Mouse (Mus musculus): Measurements from ENCODE around the gene Pitpnc1.
A peak's percentile ranks its signal among the peaks of the same experiment; 100 is the strongest.

Pitpnc1 gene

DNA sequence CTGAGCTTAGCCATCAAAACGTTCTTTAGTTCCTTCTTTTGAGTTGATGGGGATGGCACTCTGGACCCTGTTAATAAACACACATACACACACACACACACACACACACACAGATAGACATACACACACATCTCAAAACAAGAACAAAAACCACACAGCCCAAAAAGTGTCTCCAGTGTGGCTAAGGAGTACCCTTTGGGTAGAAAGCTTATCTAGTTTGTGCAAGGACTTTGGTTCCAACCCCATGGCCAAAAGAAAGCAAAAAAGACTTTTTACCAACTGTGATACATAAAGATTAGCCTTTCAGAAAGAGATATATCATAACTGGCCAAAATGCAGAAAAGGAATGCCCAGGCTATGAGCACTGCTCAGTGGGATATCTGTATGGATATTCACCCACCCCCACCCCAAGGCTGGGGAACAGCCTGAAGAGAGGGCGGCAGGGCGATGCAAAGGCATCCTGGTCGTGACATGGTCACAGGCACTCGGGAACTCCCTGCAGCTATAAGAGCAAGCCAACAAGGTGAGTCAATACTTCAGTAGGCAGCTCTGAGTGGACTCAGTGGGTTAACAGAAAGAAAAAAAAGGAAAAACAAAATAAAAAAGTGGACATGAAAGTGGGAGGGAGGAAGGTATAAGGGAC is 60.3 kb downstream of the Pitpnc1 start:
- no peak for DNase-seq (ENCODE audit: extremely low read depth, low read depth, low spot score)

DNA sequence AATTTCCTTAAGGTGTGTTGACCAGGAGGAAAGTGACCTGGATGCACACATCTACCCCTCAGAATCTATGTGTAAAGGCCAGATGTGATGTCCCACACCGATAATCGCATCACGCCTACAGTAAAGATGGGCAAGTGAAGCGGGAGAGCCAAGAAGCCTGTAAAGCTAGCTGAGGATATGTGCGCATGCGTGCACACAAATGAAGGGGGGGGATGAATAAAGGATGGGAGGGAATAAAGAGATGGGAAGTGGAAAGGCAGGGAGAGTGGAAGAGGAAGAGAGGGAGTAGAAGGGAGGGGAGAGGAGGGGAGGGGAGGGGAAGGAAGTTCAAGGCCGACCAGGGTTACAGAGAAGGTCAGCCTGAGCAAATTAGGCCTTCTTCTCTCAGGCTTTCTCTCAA is 61.6 kb downstream of the Pitpnc1 start:
- DNase-seq (ENCODE audit: extremely low read depth, low read depth, low spot score) = no peak

DNA sequence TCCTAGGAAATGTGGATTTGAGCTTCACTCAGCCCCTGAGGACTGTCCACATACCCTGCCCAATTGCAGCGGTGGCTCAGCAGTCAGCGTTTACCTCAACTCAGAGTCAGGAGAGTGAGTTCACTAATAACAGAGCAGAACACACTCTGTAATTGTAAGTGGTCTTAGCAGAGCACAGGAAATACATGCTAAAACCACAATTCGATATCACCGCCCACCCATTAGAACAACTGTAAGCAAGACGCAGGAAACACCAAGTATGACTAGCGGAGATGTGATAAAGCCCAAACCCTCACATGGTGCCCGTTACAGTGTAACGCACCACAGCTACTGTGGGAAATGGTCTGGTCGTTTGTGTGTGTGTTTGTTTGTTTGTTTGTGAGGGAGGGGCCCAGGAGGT is 62.8 kb downstream of the Pitpnc1 start:
- DNase-seq (ENCODE audit: extremely low read depth, low read depth, low spot score) = no peak

DNA sequence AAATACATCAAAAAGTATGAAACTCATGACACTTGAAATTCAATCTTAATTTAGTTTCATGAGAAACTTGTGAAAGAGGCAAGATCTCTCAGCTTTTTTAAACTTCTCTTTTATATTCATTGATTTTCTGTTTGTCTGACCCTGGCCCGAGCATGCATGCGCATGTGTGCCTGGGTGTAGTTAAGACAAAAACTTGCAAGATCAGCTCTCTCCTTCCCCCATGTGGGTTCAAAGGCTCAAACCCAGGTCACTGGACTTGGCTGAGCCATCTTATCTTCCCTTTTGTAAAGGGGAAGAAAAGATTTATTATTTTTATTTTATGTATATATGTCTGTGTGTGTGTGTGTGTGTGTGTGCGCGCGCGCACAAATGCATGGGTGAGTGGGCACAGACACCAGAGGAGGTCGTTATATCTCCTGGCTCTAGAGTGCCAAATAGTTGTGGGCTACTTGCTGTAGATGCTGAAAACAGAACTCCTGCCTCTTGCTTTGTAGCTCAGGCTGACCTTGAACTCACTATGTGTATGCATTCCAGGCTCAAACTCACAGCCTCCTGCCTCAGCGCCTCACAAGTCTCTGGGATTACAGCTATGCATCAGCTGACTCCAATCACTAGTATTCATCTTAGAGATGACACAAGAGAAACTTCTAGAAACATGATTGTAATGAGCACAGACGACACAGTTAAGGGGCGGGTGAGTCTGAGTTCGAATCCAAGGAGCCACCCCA is 64.7 kb downstream of the Pitpnc1 start:
- DNase-seq (ENCODE audit: extremely low read depth, low read depth, low spot score) = no peak

DNA sequence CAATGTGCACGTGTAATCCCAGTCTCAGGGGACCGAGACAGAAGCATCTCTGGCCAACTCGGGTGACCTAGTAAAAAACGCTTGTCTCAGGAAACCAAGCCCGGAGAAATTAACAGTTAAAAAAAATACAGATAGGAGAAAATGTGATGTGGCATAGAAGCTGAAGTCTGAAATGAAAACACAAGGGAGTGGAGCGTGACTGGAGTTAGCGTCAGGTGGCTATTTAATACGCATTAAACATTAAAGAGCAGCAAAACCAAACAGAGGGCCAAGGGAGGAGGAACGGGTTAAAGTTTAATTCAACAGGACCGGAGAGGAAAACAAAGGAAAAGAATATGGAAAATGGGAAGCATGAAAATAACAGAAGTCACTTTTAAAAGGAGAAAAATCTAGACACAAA is 67.2 kb downstream of the Pitpnc1 start:
- no peak for DNase-seq (ENCODE audit: extremely low read depth, low read depth, low spot score)

DNA sequence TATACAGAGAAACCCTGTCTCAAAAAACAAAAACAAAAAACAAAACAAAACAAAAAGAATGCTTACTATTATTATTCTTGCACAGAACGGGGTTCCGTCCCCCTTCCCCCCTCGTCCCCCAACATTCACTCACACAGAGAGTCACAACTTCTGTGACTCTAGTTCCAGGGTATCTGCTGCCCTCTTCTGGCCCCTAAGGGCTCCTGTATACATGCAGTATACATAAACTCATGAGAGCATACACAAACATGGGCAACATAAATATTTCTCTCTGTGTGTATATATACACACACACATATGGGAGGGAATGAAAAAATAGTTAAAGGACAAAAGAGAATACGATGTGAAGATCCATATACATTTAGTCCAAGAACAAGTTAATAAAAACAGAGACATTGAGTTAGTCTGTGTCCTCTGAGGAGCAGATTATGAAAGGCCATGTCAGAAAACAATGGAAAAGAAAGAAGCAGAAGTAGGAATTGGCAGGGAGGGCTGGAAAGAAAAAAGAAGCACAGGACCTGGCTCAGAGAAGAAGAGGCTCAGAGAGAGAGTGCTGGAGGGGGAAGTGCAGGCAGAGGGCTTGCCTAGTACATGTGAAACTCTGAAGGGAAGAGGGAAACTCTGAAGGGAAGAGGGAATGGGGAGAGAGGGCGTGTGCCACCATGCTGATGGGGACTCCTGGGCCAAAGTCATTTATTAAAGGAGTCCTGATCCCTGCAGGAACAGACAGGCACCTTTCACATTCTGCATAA is 68.5 kb downstream of the Pitpnc1 start:
- DNase-seq (ENCODE audit: extremely low read depth, low read depth, low spot score) = no peak

DNA sequence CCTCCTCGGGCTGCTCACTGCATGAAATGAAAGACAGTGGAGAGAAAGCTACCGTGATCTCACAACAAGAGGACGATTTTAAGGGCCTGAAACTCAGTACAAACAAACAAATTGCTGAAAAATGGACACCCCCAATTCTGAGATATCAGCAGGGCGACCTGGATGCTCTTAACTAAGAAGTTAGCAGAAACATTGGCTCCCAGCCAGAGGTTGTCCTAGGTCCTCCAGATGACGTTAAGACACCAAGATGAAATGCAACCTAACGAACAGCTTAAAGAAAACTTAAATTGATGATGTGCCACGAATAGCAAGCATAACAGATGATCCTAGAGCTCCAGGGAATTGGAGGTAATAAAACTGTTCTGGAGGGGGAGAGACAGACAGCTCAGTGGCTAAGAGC is 69.7 kb downstream of the Pitpnc1 start:
- no peak for DNase-seq (ENCODE audit: extremely low read depth, low read depth, low spot score)

DNA sequence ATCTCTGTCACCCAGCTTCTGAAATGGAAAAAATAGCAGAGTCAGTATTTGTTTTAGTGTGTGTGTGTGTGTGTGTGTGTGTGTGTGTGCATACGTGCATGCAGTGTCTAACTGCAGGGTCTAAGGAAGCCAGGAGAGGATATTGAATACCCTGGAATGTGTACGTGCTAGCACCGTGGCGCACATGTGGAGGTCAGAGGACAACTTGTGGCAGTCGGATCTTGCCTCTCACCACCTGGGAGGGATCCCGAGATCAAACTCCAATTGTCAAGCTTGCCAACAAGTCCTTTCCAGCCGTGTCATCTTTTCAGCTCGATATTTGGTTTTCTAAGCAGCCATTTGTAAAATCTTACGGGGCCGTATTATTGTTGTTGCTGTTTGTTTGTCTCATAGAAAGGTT is 70.5 kb downstream of the Pitpnc1 start:
- no peak for DNase-seq (ENCODE audit: extremely low read depth, low read depth, low spot score)

DNA sequence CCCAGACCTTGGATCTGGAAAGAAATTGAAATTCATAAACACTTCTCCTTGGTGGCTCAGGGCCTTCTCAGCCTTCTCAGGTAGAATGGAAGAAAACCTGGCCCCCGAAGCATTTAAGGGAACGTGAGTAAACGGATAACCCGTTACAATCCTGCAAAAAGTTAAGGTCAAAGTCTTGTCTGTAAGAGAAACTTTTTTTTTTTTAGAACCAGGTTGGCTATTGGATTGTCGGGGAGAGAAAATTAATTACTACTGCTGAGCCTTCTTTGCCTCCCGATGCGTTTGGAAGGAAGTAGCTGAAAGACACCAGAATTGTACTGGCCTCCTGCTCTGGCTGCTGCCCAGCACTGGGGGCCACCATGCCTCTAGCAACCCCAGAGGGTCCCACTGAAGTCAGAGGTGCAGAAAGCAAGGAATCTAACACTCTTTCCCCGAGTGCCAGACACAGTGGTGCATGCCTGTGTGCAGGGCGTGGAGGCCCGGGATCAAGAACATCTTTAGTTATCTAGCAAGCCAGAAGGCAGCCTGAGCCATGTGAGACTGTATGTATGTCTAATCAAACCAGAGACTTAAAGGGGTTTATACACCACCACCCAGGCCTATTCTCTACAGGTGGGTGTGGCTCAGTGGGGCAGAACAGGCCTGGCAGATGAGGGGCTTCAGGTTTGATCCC is 73.0 kb downstream of the Pitpnc1 start:
- no peak for DNase-seq (ENCODE audit: extremely low read depth, low read depth, low spot score)

DNA sequence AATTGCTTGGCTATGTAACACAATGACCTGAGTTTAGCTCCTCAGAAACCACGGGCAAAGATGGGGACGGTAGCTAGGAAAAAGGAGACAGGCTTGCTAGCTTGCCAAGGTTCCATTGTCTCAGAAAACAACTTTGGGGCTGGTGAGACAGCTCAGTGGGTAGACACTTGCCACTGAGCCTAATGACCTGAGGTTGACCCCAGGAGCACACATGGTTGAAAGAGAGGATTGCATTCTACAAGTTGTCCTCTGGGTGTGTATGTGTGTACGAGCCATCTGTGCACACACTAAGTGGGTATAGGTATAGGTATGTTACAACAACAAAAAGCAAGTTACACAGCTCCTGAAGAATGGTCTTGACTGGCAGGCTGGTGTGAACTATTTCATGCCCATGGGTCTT is 76.3 kb downstream of the Pitpnc1 start:
- DNase-seq (ENCODE audit: extremely low read depth, low read depth, low spot score) = no peak

DNA sequence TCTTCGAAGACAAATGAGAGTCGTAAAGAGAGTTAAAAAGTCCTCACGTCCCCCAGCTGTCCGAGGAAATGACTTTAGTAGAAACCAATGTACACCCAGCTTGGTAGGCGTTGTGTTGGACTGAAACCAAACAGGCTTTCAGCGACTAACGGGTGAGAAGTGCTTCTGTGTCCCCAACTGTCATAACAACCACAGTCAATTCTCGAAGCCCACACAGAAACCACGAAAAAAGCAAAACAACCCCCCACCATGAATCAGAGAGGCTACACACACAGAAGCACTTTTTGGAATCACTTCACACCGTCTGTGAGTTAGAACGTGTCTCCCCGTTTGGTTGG is 76.7 kb downstream of the Pitpnc1 start:
- no peak for DNase-seq (ENCODE audit: extremely low read depth, low read depth, low spot score)

DNA sequence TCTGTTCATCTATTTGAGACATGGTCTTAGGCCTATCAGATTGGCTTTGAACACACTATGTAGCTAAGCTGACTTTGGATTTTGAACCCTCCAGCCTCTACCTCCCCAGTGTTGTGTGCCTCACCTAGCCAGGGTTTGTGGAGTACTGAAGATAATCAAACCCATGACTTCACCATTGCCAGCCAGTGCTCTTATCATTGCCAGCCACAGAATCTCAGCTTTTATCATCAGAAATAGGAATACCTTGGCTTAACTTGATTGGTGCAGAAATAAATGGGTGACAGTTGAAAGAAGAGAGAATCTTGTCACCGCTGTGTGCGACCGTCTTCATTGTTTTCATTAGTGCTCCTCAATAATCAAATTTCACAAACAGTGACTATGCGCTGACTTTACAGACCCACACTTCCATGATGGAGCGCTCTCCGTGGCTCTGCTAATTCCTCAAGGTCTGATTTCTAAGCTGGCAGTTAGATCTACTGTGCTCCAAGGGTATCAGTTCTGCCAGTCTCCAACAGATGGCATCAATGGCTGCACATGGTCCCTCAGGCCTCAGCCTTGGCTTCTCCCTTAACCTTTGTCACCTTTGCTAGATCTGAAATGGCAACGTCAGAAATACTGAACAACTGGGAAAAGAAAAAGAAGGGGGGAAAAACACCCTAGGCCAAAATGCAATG is 77.2 kb downstream of the Pitpnc1 start:
- DNase-seq (ENCODE audit: extremely low read depth, low read depth, low spot score) = no peak

DNA sequence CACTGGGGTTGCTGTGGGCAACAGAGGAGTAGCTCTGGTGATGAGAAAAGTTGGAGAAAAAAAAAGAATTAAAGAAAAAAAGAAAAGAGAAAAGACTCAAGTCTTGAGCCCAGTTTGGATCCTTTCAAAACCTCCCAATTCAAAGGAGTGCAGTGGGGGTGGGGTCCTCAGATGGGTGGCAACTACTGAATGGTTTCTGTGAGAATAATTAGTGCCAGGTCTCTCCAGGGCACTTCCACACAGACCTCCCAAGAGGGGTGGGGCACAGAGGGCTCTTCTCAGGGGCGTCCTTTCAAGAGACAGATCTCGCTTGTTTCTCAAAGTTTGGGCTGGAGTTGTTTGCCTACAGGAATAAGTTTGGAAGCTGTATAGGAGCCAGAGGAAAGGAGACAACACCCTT is 80.0 kb downstream of the Pitpnc1 start:
- no peak for DNase-seq (ENCODE audit: extremely low read depth, low read depth, low spot score)

DNA sequence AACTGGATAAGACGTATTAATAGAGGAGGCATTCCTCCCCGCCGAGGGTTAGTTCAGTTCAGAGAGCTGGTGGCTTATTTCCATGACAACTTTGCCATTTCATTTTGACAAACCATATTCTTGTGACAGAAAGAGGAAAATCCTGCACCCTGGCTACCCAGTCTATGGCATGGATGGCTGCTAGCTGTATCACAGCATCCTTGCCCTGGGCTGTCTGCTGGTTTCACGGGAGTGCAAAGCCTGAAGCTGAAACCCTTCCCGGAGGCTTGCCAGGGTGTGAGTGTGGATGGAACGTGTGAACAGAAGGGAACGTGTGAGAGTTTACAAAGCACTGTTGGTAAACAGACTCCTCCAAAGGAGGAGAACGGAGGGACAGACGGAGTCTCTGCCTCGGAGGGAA is 80.5 kb downstream of the Pitpnc1 start:
- DNase-seq (ENCODE audit: extremely low read depth, low read depth, low spot score) = no peak

DNA sequence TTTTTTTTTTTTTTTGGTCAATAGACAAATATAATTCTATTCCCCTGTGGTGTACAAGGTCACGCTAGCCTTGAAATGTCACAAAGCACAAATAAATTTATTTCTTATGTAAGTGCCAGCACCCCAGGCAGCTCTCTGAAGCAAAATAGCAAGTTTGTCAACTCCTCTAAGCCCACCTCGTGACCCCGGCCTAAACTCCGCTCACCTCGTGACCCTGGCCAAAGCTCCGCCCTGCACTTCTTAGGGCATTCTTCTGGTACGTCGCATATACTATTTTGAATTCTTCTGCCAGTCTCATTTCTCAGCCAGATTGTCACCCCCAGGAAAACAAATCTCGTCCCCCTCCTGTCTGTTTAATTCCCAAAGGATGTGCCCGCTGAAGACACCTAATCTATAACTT is 84.0 kb downstream of the Pitpnc1 start:
- no peak for DNase-seq (ENCODE audit: extremely low read depth, low read depth, low spot score)

DNA sequence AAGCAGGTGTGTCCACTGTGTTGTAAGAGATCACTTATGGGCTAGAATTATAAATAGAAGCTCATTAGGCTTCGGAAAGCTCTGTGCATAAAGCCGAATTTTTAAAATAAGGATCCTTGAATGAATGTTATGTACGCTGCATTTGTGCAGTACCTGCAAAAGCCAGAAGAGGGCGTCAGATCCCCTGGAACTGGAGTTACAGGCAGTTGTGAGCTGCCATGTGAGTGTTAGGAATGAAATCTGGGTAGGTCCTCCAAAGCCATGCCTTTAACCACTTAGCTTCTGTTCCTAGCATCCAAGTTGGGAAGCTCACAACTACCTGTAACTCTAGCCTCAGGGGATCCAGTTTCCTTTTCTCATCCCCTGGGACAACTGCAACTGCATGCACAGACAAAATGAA is 85.2 kb downstream of the Pitpnc1 start:
- no peak for DNase-seq (ENCODE audit: extremely low read depth, low read depth, low spot score)

DNA sequence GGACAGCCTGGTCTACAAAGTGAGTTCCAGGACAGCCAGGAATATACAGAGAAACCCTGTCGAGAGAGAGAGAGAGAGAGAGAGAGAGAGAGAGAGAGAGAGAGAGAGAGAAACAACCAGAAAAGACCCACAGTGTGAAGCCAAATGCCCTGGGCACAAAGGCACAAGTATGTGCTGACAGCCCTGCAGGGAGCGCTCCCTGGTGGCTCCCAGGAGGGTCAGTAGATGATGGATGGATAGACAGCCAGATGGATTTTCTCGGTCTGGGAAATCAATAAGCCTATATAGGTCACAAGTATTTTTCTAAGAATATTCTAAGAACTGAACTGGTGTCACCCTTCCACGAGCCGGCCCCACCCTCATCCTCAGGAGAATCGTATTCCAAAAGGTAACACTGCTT is 86.5 kb downstream of the Pitpnc1 start:
- DNase-seq (ENCODE audit: extremely low read depth, low read depth, low spot score) = no peak

DNA sequence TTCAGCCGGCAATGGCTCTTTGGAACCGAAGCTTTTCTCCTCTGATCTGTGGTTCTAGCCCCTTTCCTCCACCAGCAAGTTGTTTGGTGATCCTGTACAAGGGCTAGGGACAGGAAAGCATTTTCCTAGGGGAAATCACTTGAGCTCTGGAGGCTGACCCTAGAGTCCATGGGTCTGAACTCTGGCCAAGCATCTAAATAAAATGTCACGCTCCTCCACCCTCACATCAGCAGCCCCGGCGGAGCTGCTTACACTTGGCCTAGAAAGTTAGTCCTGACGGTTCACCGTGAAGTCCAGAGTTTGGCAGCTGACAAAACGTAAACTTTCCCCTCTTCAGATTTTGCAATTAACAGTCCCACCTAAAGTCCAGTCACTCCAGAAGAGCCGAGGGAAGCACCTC is 90.5 kb downstream of the Pitpnc1 start:
- no peak for DNase-seq (ENCODE audit: extremely low read depth, low read depth, low spot score)

DNA sequence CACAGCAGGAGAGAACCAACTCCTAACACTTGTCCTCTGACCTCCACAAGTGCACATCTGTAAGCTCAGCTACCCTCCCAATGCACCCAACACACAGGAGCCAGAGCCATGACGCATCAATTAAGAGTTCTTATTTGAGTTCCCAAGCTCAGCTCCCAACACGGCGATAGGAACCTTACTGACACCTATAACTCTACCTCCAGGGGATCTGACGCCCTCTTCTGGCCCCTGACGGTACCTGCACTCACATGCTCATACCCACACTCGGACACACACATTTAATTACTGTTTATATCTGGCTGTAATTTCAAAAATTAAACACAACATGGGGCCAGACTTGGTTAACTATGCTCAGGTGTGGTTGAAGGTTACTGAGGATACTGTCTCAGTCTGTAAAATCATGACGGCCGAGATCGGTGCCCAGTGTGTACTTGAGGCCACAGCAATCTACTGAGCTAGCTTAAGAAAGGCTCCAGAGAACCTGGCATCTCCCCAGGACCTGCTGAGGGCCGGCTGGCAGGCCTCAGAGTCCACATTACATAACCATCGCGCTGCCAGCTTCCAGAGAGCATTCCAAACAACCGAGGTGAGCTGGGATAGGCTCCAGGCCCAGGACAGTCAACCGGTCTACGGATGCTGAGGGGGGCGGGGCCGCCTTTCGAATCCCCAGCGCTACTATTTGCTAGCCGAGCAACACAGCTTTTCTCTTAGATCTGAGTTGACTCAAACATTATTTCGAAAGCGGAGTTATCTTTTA is 91.2 kb downstream of the Pitpnc1 start:
- peak; percentile 37 for DNase-seq (ENCODE audit: extremely low read depth, low read depth, low spot score)

DNA sequence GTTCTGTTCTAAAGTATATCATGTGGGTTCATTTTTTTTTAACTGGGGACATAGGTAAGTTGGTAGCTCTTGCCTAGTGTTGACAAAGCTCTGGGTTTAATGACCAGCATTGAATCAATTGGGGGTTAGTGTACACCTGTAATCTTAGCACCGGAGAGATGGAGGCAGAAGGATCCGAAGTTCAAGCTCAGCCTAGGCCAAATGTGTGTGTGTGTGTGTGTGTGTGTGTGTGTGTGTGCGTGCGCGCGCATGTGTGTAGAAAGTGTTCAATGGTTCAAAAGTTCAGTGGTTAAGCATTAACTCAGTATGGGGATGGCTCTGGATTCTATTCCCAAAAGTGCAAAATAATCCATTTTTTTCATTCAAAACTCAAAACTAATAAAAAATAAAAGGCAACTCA is 93.2 kb downstream of the Pitpnc1 start:
- no peak for DNase-seq (ENCODE audit: extremely low read depth, low read depth, low spot score)

DNA sequence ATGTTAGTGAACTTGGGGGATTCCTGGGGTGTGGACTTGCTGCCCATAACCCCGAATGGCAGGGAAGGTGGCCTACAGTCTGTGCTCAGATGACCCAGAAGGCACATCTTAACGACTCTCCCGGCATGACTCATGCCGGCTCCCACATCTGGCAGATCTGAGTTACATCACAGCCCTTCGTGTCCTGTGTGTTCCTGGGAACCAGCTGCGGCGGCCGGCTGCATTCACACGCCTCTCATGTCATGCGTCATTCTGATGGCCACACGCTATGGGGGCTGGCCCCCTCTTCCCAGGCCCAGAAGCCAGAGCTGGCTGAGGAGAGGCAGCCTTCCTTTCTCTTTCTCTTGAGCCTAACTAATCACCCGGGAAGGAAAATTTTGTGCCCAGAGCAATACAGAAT is 94.2 kb downstream of the Pitpnc1 start:
- DNase-seq (ENCODE audit: extremely low read depth, low read depth, low spot score) = no peak
